Mouse (Mus musculus): Measurements from ENCODE around the gene Klhl11. TPM values are rescaled to one million over a fixed set of nuclear protein-coding genes. Genes with fewer than 3 reads are reported as not detected.

Klhl11 gene
- total RNA-seq, 2 experiments from 2014 or later = 106 to 113 TPM

DNA sequence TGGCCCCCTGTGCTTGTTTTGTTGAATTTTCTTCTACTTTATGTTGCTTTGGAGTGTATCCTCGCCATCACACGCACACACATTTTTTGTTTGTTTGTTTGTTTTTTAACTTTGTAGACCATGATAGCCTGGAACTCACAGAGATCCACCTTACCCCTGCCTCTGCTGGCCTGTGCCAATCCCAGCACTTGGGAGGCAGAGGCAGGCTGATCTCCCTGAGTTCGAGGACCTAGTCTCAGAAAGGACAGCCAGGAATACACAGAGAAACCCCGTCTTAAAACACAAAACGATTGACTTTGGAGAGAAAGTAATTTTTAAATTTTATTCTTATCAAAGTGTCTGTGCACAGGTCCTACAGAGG, 374 bp upstream of the Klhl11 start:
- DNase-seq (ENCODE audit: extremely low spot score in 1 of 2, low spot score in 1 of 2) = no peak

- DNase-seq (ENCODE audit: extremely low spot score in 1 of 2, low spot score in 1 of 2) = no peak
Observed at GRCm38 (mm10) chr11:100471352-100472196, 967 bp downstream of the Klhl11 start.

DNA sequence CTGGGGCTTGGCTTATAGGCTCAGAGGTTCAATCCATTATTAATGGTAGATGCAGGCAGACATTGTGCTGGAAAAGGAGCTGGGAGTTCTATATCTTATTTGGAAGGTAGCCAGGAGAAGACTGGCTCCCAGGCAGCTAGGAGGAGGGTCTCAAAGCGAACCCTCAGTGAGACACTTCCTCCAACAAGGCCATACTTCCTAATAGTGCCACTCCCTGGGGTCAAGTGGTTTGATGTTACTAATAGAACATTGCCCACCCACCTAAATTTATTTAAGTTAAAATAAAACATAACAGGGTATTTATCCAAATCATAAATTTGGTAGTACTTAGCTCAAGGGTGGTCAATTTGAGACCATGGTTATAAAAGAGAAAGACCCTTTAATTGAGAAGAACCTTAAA, 6.7 kb downstream of the Klhl11 start:
- no peak for DNase-seq (ENCODE audit: extremely low spot score in 1 of 2, low spot score in 1 of 2)

GRCm38 (mm10) chr11:100465229-100465792, 7.2 kb downstream of the Klhl11 start:
- no peak for DNase-seq (ENCODE audit: extremely low spot score in 1 of 2, low spot score in 1 of 2)

GRCm38 (mm10) chr11:100462699-100463098, 9.8 kb downstream of the Klhl11 start:
- DNase-seq (ENCODE audit: extremely low spot score in 1 of 2, low spot score in 1 of 2) = peak; percentile 30 to 31

DNA sequence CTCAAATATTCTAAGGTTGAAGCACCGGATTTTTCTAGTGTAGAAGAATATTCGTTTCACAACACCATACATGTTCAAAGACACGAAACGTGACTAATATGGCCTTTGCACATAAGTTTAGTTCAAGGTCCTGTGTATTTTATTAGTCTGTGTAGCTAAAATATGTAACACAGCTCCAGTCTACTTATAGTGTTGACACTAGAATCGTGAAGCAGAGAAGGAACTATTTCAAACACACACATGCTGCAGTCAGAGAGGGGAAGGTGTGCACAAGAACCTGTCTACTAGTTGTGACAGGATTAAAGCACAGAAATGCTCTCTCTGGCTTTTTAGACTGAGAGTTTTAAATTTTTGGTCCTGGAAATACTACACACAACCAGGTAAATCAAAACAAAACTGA, 14.8 kb downstream of the Klhl11 start:
- no peak for DNase-seq (ENCODE audit: extremely low spot score in 1 of 2, low spot score in 1 of 2)

GRCm38 (mm10) chr11:100457247-100457646, 15.3 kb downstream of the Klhl11 start:
- DNase-seq (ENCODE audit: extremely low spot score in 1 of 2, low spot score in 1 of 2) = no peak

DNA sequence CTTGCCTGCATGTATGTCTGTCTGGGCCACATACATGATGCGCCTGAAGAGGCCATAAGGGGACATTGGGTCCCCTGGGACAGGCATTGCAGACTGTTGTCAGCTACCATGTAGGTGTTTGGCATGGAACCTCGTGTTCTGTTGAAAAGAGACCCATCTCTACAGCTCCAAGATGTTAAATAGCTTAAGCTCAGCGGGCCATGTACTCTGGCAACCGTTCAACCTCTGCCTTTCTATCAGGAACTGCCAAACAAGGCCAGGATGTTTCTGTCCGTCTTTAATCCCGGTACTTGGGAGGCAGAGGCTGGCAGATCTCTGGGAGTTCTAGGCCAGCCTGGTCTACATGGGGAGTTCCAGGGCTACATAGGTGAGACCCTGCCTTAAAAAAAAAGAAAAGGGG, 29.9 kb downstream of the Klhl11 start:
- no peak for DNase-seq (ENCODE audit: extremely low spot score in 1 of 2, low spot score in 1 of 2)

DNA sequence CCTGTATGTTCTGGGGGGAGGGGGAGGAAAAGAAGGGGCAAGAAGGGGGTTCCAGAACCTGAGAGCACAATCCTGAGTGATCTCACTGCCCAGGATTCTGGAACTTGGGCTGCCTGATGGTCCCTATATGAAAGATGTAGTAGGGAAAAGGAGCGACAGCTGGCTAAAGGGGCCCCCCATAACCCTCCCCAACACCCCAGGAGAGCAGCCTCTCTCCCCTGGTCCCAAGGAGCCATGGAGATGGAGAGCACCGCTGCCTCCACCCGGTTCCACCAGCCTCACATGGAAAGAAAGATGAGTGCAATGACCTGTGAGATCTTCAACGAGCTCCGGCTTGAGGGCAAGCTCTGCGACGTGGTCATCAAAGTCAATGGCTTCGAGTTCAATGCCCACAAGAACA, 30.7 kb downstream of the Klhl11 start, which contains the start of the genes Nt5c3b and Klhl10:
Gene Nt5c3b (minus strand): TSS at position 12 of the 400 bp plus-strand sequence.
Gene Klhl10 (plus strand): TSS at position 121 of the 400 bp plus-strand sequence.
- no peak for DNase-seq (ENCODE audit: extremely low spot score in 1 of 2, low spot score in 1 of 2)

DNA sequence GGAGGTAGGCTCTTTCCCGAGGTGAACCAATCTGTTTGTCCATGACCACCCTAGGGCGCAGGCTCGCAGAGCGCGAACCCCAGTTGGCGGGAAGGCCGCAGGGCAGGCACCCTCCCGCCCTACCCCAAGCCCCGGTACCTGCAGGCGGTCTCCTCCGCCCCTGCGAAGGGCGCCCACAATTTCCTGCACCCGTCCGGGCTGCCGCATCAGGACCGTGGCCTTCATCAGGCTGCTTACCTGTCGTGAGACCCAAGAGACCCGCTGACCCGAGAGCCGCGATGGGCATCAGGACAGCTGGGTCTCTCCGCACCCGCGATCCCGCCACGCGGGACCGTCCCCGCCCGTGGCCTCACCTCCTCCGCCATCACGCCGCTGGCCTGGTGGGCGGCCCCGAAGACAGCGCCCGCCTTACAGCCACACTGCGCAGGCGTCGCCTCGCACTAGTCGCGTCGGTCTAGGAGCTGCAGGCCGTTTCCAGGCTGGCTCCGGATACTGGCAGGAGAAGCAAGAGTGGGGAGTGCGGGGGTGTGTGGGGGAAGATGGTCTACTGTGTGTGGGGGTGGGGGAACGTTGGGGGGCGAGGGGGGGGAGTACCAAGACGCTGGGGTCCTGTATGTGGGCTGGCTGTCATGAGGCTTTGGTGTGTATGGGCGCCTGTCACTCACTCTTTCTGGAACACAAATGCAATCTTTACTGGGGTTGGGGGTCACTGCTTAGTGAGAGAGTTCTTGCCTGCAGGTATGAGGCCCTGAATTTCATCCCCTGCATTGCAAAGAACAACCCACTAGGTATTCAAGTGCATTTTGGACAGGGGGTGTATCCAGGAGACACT, 31.6 kb downstream of the Klhl11 start:
- DNase-seq (ENCODE audit: extremely low spot score in 1 of 2, low spot score in 1 of 2) = peak; percentile 66 to 76

DNA sequence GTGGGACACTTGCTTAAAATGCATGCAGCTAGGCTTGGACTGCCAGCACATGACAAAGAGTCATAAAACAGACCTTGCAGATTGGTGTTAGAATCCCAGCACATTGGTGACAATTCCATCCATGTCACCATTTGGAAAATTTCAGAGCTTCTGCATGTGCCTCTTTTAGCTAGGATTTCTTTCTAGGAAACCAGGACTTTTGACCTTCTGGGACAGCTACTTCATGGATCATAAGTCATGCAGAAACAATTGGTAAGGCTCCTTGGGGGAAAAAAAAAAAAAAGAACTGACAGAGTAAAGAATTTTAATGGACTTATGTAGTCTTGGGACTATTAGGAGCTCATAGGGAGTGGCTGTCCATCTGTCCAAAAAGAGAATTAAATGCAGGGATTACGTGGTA, 34.6 kb downstream of the Klhl11 start:
- DNase-seq (ENCODE audit: extremely low spot score in 1 of 2, low spot score in 1 of 2) = no peak

DNA sequence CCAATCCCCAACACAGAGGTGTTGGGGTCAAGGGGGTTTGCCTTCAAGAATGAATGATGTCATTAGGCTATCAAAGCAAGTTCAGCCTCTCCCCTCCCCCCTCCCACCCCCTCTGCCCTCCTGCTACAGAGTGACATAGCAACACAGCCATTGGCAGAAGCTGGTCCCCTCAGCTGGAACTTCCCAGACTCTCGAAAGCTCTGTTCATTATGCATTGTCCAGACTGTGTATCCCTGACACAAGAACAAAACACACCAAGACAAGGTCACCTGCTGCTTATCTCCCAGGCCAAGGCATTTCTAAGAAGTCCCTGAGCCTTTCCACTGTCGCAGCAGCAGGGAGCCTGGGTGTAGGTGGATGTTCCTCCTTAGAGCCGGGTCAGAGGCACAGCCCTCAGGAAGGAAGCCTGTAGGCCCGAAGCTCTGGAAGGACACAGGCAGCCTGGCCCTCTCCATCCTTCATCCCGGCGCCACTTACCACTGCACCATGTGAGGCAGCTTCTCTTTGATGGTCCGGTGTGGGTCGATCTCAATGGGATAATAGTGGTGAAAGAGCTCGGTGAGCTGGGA, 36.8 kb downstream of the Klhl11 start:
- no peak for DNase-seq (ENCODE audit: extremely low spot score in 1 of 2, low spot score in 1 of 2)

- DNase-seq (ENCODE audit: extremely low spot score in 1 of 2, low spot score in 1 of 2) = no peak
Observed at GRCm38 (mm10) chr11:100432002-100432401, 40.5 kb downstream of the Klhl11 start.

- no peak for DNase-seq (ENCODE audit: extremely low spot score in 1 of 2, low spot score in 1 of 2)
Observed at GRCm38 (mm10) chr11:100430052-100430451, 42.5 kb downstream of the Klhl11 start.

GRCm38 (mm10) chr11:100428612-100429199, 43.8 kb downstream of the Klhl11 start:
- DNase-seq (ENCODE audit: extremely low spot score in 1 of 2, low spot score in 1 of 2) = no peak

DNA sequence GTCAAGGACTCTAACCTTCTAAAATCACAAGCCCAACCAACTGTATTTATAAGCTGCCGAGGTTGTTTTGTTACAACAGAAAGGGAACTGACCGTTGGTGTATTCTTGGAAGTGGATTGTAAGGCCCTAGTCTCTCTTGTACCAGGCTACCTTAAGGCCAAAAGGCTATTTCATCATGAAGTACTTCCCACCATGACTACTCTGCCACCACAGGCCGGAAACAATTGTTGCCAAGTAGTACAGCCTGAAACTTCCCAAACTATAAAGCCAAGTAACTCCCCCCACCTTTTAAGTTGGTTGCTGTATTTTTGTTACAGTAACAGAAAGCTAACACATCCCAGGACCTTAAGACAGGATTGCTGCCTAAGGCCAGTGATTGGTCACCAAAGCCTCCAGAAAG, 45.7 kb downstream of the Klhl11 start:
- DNase-seq (ENCODE audit: extremely low spot score in 1 of 2, low spot score in 1 of 2) = no peak

- peak; percentile 50 to 79 for DNase-seq (ENCODE audit: extremely low spot score in 1 of 2, low spot score in 1 of 2)
Observed at GRCm38 (mm10) chr11:100425851-100426250, 46.7 kb downstream of the Klhl11 start.

DNA sequence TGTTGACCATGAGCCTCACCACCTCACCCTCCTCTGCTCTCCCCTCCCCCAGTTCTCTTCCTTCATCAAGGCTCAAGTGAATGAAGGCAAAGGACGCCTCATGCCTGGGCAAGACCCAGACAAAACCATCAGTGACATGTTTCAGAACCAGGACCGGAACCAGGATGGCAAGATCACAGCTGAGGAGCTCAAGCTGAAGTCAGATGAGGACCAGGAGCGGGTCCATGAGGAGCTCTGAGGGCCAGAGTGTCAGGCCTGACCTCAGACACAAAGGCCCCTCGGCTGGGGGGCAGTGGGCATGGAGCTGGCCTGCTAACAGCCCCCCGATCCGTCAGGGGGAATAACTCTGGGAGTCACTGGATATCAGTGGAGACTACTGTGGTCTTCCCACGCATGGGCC, 48.7 kb downstream of the Klhl11 start:
- DNase-seq (ENCODE audit: extremely low spot score in 1 of 2, low spot score in 1 of 2) = no peak

DNA sequence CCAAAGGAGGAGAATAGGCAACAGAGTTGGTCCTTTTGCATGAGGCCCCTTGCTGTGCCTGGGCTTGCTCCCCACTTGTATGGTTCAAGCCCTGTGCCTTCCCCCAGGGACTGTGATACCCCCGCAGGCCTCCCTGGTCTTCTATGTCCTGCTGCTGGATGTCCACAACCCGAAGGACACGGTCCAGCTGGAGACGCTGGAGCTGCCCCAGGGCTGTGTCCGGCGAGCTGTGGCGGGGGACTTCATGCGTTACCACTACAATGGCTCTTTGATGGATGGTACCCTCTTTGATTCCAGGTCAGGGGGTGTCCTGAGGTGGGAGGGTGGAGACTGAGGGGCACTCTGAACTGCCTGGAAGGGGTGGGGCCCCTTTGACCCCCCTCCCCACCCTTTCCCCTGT, 51.0 kb downstream of the Klhl11 start:
- no peak for DNase-seq (ENCODE audit: extremely low spot score in 1 of 2, low spot score in 1 of 2)
